Mouse (Mus musculus) MEL (cell line): ENCODE measurements around the gene Pcsk4. TPM values are rescaled to one million over a fixed set of nuclear protein-coding genes. Genes with fewer than 3 reads are reported as not detected.

ENCODE experiments used
- DNase-seq: peaks from one replicate; pipeline ENCODE4 v3.0.0; 2011; ENCODE audit warnings: low read depth, low spot score
- H3K27ac ChIP-seq: 2 replicates; pipeline ENCODE4 v1.5.1; 2012; ENCODE audit warnings: low read depth, mild to moderate bottlenecking, control low read depth, low read length, moderate library complexity; ENCODE audit not compliant: control insufficient read depth
- H3K27me3 ChIP-seq, 2 experiments: fragments of 150-350 bp in 1 of 2; sonication (generic) in 1 of 2; 2 replicates each; pipeline ENCODE4 v1.6.1; 2012; ENCODE audit warnings: low read length in 2 of 2, mild to moderate bottlenecking in 2 of 2, improper control_type of control experiment in 1 of 2, moderate library complexity in 1 of 2; ENCODE audit not compliant: insufficient read depth in 2 of 2, control insufficient read depth in 1 of 2
- H3K36me3 ChIP-seq, 2 experiments: 2 replicates each; pipeline ENCODE4 v1.6.1; 2012 to 2014; ENCODE audit warnings: low read length in 2 of 2, improper control_type of control experiment in 1 of 2, inconsistent platforms in 1 of 2, mild to moderate bottlenecking in 1 of 2; ENCODE audit not compliant: insufficient read depth in 2 of 2, control insufficient read depth in 1 of 2
- H3K4me1 ChIP-seq, 2 experiments: fragments of 150-350 bp in 1 of 2; sonication (generic) in 1 of 2; 2 replicates each; pipeline ENCODE4 v1.6.1; 2012; ENCODE audit warnings: low read length in 2 of 2, improper control_type of control experiment in 1 of 2, mild to moderate bottlenecking in 1 of 2; ENCODE audit not compliant: insufficient read depth in 2 of 2, control insufficient read depth in 1 of 2
- H3K4me3 ChIP-seq, 2 experiments: fragments of 150-350 bp in 1 of 2; sonication (generic) in 1 of 2; 2 replicates each; pipeline ENCODE4 v1.5.1; 2012; ENCODE audit warnings: low read depth in 2 of 2, low read length in 2 of 2, mild to moderate bottlenecking in 2 of 2, moderate library complexity in 2 of 2, control low read depth in 1 of 2, improper control_type of control experiment in 1 of 2; ENCODE audit not compliant: control insufficient read depth in 1 of 2, insufficient read depth in 1 of 2
- H3K79me2 ChIP-seq: 2 replicates; pipeline ENCODE4 v1.6.1; 2012; ENCODE audit warnings: mild to moderate bottlenecking, low read length, moderate library complexity; ENCODE audit not compliant: control insufficient read depth, poor library complexity, insufficient read depth
- H3K9ac ChIP-seq: 2 replicates; pipeline ENCODE4 v1.6.1; 2012; ENCODE audit warnings: low read depth, mild to moderate bottlenecking, control low read depth, low read length, moderate library complexity; ENCODE audit not compliant: control insufficient read depth, poor library complexity, severe bottlenecking
- H3K9me3 ChIP-seq: fragments of 150-350 bp; sonication (generic); replicated peaks from 2 replicates; pipeline ENCODE4 v1.6.1; 2012; ENCODE audit warnings: mild to moderate bottlenecking, low read length, improper control_type of control experiment, moderate library complexity; ENCODE audit not compliant: insufficient read depth
- CHD2 ChIP-seq: IDR thresholded peaks from 2 replicates; pipeline ENCODE4 v1.6.1; 2011; ENCODE audit warnings: low read length, improper control_type of control experiment
- CTCF ChIP-seq, 3 experiments: IDR thresholded peaks in 2 of 3; conservative IDR thresholded peaks in 1 of 3; 2 replicates each; pipeline ENCODE4 v1.5.1; 2011 to 2012; ENCODE audit warnings: low read length in 3 of 3, low read depth in 2 of 3, mild to moderate bottlenecking in 2 of 3, improper control_type of control experiment in 1 of 3, inconsistent platforms in 1 of 3, mixed read lengths in 1 of 3, moderate library complexity in 1 of 3; ENCODE audit not compliant: control insufficient read depth in 1 of 3, insufficient read depth in 1 of 3, poor library complexity in 1 of 3, severe bottlenecking in 1 of 3
- E2F4 ChIP-seq: IDR thresholded peaks from 2 replicates; pipeline ENCODE4 v1.6.1; 2011; ENCODE audit warnings: low read depth, low read length, improper control_type of control experiment, borderline replicate concordance
- EP300 ChIP-seq, 2 experiments: IDR thresholded peaks; 2 replicates each; pipeline ENCODE4 v1.6.1; 2011; ENCODE audit warnings: improper control_type of control experiment in 2 of 2, low read length in 2 of 2, low read depth in 1 of 2, mild to moderate bottlenecking in 1 of 2
- ETS1 ChIP-seq: IDR thresholded peaks from 2 replicates; pipeline ENCODE4 v1.6.1; 2012; ENCODE audit warnings: low read depth, mild to moderate bottlenecking, inconsistent platforms, low read length, improper control_type of control experiment, moderate library complexity
- GABPA ChIP-seq: IDR thresholded peaks from 2 replicates; pipeline ENCODE4 v1.6.1; 2012; ENCODE audit warnings: low read depth, mild to moderate bottlenecking, inconsistent platforms, low read length, improper control_type of control experiment, moderate library complexity
- HCFC1 ChIP-seq: IDR thresholded peaks from 2 replicates; pipeline ENCODE4 v1.6.1; 2012; ENCODE audit warnings: low read depth, mild to moderate bottlenecking, inconsistent platforms, low read length, improper control_type of control experiment, moderate library complexity
- MAX ChIP-seq: IDR thresholded peaks from 2 replicates; pipeline ENCODE4 v1.6.1; 2011; ENCODE audit warnings: low read length, improper control_type of control experiment
- MAZ ChIP-seq: IDR thresholded peaks from 2 replicates; pipeline ENCODE4 v1.6.1; 2012; ENCODE audit warnings: low read depth, mild to moderate bottlenecking, inconsistent platforms, low read length, improper control_type of control experiment
- MEF2A ChIP-seq: IDR thresholded peaks from 2 replicates; pipeline ENCODE4 v1.6.1; 2014; ENCODE audit warnings: low read depth, mild to moderate bottlenecking, inconsistent platforms, low read length, improper control_type of control experiment; ENCODE audit not compliant: poor library complexity, insufficient replicate concordance, severe bottlenecking; ENCODE audit errors: extremely low read depth
- MYB ChIP-seq: IDR thresholded peaks from 2 replicates; pipeline ENCODE4 v1.6.1; 2011; ENCODE audit warnings: mild to moderate bottlenecking, low read depth, low read length, improper control_type of control experiment
- MYC ChIP-seq: IDR thresholded peaks from 2 replicates; pipeline ENCODE4 v1.6.1; 2011; ENCODE audit warnings: low read depth, mild to moderate bottlenecking, low read length, improper control_type of control experiment, moderate library complexity
- NELFE ChIP-seq: IDR thresholded peaks from 2 replicates; pipeline ENCODE4 v1.6.1; 2011; ENCODE audit warnings: low read depth, low read length, improper control_type of control experiment
- NRF1 ChIP-seq: IDR thresholded peaks from 2 replicates; pipeline ENCODE4 v1.6.1; 2014; ENCODE audit warnings: low read depth, mild to moderate bottlenecking, inconsistent platforms, low read length, improper control_type of control experiment, moderate library complexity; ENCODE audit not compliant: poor library complexity, insufficient read depth, severe bottlenecking
- POLR2A ChIP-seq, 2 experiments: IDR thresholded peaks; 2 replicates each; pipeline ENCODE4 v1.6.1; 2011 to 2012; ENCODE audit warnings: low read length in 2 of 2, mild to moderate bottlenecking in 2 of 2, control low read depth in 1 of 2, improper control_type of control experiment in 1 of 2, low read depth in 1 of 2, moderate library complexity in 1 of 2; ENCODE audit not compliant: control insufficient read depth in 1 of 2, insufficient read depth in 1 of 2, poor library complexity in 1 of 2
- POLR2AphosphoS2 ChIP-seq: IDR thresholded peaks from 2 replicates; pipeline ENCODE4 v1.6.1; 2011; ENCODE audit warnings: low read length, improper control_type of control experiment
- POLR2AphosphoS5 ChIP-seq: IDR thresholded peaks from 2 replicates; pipeline ENCODE4 v1.6.1; 2012; ENCODE audit warnings: low read depth, borderline replicate concordance, mild to moderate bottlenecking, inconsistent platforms, low read length, moderate library complexity, mixed read lengths
- RAD21 ChIP-seq: IDR thresholded peaks from 2 replicates; pipeline ENCODE4 v1.6.1; 2011; ENCODE audit warnings: mild to moderate bottlenecking, low read depth, low read length, improper control_type of control experiment
- RCOR1 ChIP-seq: IDR thresholded peaks from 2 replicates; pipeline ENCODE4 v1.6.1; 2012; ENCODE audit warnings: low read depth, mild to moderate bottlenecking, inconsistent platforms, low read length, improper control_type of control experiment
- SMC3 ChIP-seq: IDR thresholded peaks from 2 replicates; pipeline ENCODE4 v1.6.1; 2011; ENCODE audit warnings: low read depth, low read length, improper control_type of control experiment
- TAL1 ChIP-seq: IDR thresholded peaks from 2 replicates; pipeline ENCODE4 v1.6.1; 2012; ENCODE audit warnings: mild to moderate bottlenecking, inconsistent platforms, low read length, moderate library complexity, mixed read lengths
- TBP ChIP-seq: IDR thresholded peaks from 2 replicates; pipeline ENCODE4 v1.8.0; 2011; ENCODE audit warnings: low read depth, low read length, improper control_type of control experiment
- UBTF ChIP-seq: IDR thresholded peaks from 2 replicates; pipeline ENCODE4 v1.6.1; 2012; ENCODE audit warnings: low read depth, mild to moderate bottlenecking, inconsistent platforms, low read length, improper control_type of control experiment, moderate library complexity, borderline replicate concordance; ENCODE audit not compliant: insufficient read depth
- ZC3H11A ChIP-seq: IDR thresholded peaks from 2 replicates; pipeline ENCODE4 v1.6.1; 2012; ENCODE audit warnings: low read depth, mild to moderate bottlenecking, inconsistent platforms, low read length, improper control_type of control experiment
- ZMIZ1 ChIP-seq: IDR thresholded peaks from 2 replicates; pipeline ENCODE4 v1.6.1; 2012; ENCODE audit warnings: low read depth, mild to moderate bottlenecking, inconsistent platforms, low read length, improper control_type of control experiment, moderate library complexity
- ZNF384 ChIP-seq: IDR thresholded peaks from 2 replicates; pipeline ENCODE4 v1.6.1; 2012; ENCODE audit warnings: low read depth, mild to moderate bottlenecking, inconsistent platforms, low read length, improper control_type of control experiment
- polyA plus RNA-seq, 2 experiments: library from polyadenylated mRNA; stranded (reverse) in 1 of 2; unstranded in 1 of 2; fragments of >175 nt in 1 of 2; fragments of >200 nt in 1 of 2; gene quantifications; 2 replicates each; pipeline versions ENCODE4 v1.2.1 to v1.2.4; 2012; ENCODE audit warnings: low replicate concordance in 2 of 2, low read depth in 1 of 2; ENCODE audit not compliant: insufficient read length in 2 of 2, insufficient read depth in 1 of 2, missing spikeins in 1 of 2
- total RNA-seq: library from RNA; depleted of rRNA; stranded (reverse); fragments of 300-350 nt; gene quantifications from 2 replicates; pipeline ENCODE4 v1.2.3, GENCODE M21; 2012

Gene Pcsk4
- total and polyA plus RNA-seq, 3 experiments = 6.5 to 23.1 TPM; not detected in 1

- Histone ChIP-seq H3K27me3 (peaks cover 2% of the 10 kb centered on the region in 2 experiments; a peak in 1 of 4 replicates), H3K79me2 (no peaks in the 10 kb centered on the region), H3K27ac (no peak overlapping the region), H3K36me3 (no peaks in the 10 kb centered on the region), H3K4me3 (no peak overlapping the region), H3K9me3 (no peaks in the 10 kb centered on the region), H3K4me1 (peaks cover 0 to 7% of the 10 kb centered on the region in 2 experiments; a peak in 1 of 4 replicates), H3K9ac (no peak overlapping the region)
- no peak for DNase-seq
- TF ChIP-seq POLR2AphosphoS5 (no peak), ZNF384 (no peak), EP300 (IDR thresholded peaks at IDR 0.05; ENCODE audit: low read depth in 1 of 2, low read length in 2 of 2) (no peak), RAD21 (no peak), MYC (no peak), ZC3H11A (no peak), CHD2 (no peak), ZMIZ1 (no peak), TAL1 (no peak), NRF1 (no peak), RCOR1 (no peak), POLR2AphosphoS2 (no peak), UBTF (no peak), HCFC1 (no peak), SMC3 (no peak), MAZ (no peak), NELFE (no peak)
These were observed 38.7 kb upstream of the Pcsk4 start for GRCm38 (mm10) chr10:80367954-80368353.

GRCm38 (mm10) chr10:80365736-80366135 lies 36.4 kb upstream of the Pcsk4 start:
- Histone ChIP-seq H3K9me3 (no peaks in the 10 kb centered on the region), H3K27me3 (peaks cover 2% of the 10 kb centered on the region in 2 experiments; a peak in 1 of 4 replicates)
- TF ChIP-seq MEF2A = no peak
- TF ChIP-seq SMC3 = no peak
- TF ChIP-seq NRF1 = no peak
- TF ChIP-seq TBP = no peak
- TF ChIP-seq ETS1 = no peak
- TF ChIP-seq NELFE = no peak
- TF ChIP-seq MYB = no peak
- no peak for TF ChIP-seq TAL1
- no peak for TF ChIP-seq ZC3H11A
- TF ChIP-seq E2F4 = no peak
- no peak for TF ChIP-seq MAX
- TF ChIP-seq ZMIZ1 = no peak
- TF ChIP-seq EP300 (IDR thresholded peaks at IDR 0.05; ENCODE audit: low read depth in 1 of 2, low read length in 2 of 2) = no peak
- no peak for TF ChIP-seq GABPA
- TF ChIP-seq POLR2AphosphoS5 = no peak
- no peak for TF ChIP-seq POLR2A (IDR thresholded peaks at IDR 0.05; ENCODE audit: control insufficient read depth in 1 of 2, insufficient read depth in 1 of 2, low read depth in 1 of 2, low read length in 2 of 2, poor library complexity in 1 of 2)
- TF ChIP-seq CTCF (IDR thresholded peaks at IDR 0.05 in 2 of 3, conservative IDR thresholded peaks at IDR 0.05 in 1 of 3; ENCODE audit: control insufficient read depth in 1 of 3, insufficient read depth in 1 of 3, low read depth in 2 of 3, low read length in 3 of 3, poor library complexity in 1 of 3, severe bottlenecking in 1 of 3) = no peak

More at GRCm38 (mm10) chr10:80365736-80366135, 36.4 kb upstream of the Pcsk4 start:
- no peak for DNase-seq
- H3K36me3 ChIP-seq = no peaks in the 10 kb centered on the region
- H3K9ac ChIP-seq = no peak overlapping the region
- H3K4me1 ChIP-seq = no peaks in the 10 kb centered on the region
- no peak overlapping the region for H3K4me3 ChIP-seq
- no peak overlapping the region for H3K27ac ChIP-seq
- no peaks in the 10 kb centered on the region for H3K79me2 ChIP-seq
